Mouse (Mus musculus) stomach, embryonic 14.5 days (tissue): ENCODE results near the gene Ank3. TPM values are rescaled to one million over a fixed set of nuclear protein-coding genes. Genes with fewer than 3 reads are reported as not detected.

Experiments used
- ATAC-seq: fragments of 200-750 bp; cut with Nextera tagmentation; 2 replicates; pipeline ENCODE4 v1.8.0; 2017; ENCODE audit warnings: low read depth, moderate TSS enrichment; ENCODE audit not compliant: insufficient number of reproducible peaks, insufficient read depth, low FRiP score
- H3K27ac ChIP-seq: fragments of 300-500 bp; sonication (generic); 2 replicates; pipeline ENCODE4 v1.5.1; 2014; ENCODE audit warnings: mild to moderate bottlenecking, low read length, moderate library complexity, mixed read lengths
- H3K27me3 ChIP-seq: fragments of 300-500 bp; sonication (generic); 2 replicates; pipeline ENCODE4 v1.6.1; 2014; ENCODE audit warnings: low read length, control low read depth, mixed read lengths; ENCODE audit not compliant: control insufficient read depth, insufficient read depth
- H3K36me3 ChIP-seq: fragments of 300-500 bp; sonication (generic); 2 replicates; pipeline ENCODE4 v1.6.1; 2014; ENCODE audit warnings: mild to moderate bottlenecking, control low read depth, low read length, moderate library complexity, mixed read lengths; ENCODE audit not compliant: control insufficient read depth, insufficient read depth
- H3K4me1 ChIP-seq: fragments of 300-500 bp; sonication (generic); 2 replicates; pipeline ENCODE4 v1.6.1; 2014; ENCODE audit warnings: low read length, control low read depth, mixed read lengths; ENCODE audit not compliant: control insufficient read depth, insufficient read depth
- H3K4me2 ChIP-seq: fragments of 300-500 bp; sonication (generic); replicated peaks from 2 replicates; pipeline ENCODE4 v1.6.1; 2014; ENCODE audit warnings: low read depth, low read length, control low read depth
- H3K4me3 ChIP-seq: fragments of 300-500 bp; sonication (generic); 2 replicates; pipeline ENCODE4 v1.5.1; 2014; ENCODE audit warnings: low read depth, low read length, control low read depth
- H3K9ac ChIP-seq: fragments of 300-500 bp; sonication (generic); replicated peaks from 2 replicates; pipeline ENCODE4 v1.6.1; 2014; ENCODE audit warnings: low read depth, mild to moderate bottlenecking, control low read depth, low read length, moderate library complexity, mixed read lengths
- H3K9me3 ChIP-seq: fragments of 300-500 bp; sonication (generic); 2 replicates; pipeline ENCODE4 v1.6.1; 2016; ENCODE audit warnings: low read depth, low read length, control low read depth; ENCODE audit not compliant: control insufficient read depth
- WGBS: fragments of 180-500 bp; shearing (Covaris S2); extraction: QIAGEN DNeasy Blood & Tissue Kit; methylation state at CpG from one replicate; pipeline ENCODE4 v1.1.7; 2014; 5-methylcytosine and 5-hydroxymethylcytosine counted together
- polyA plus RNA-seq: library from polyadenylated mRNA; unstranded; fragments of >200 nt; fragmentation: Nextera tagmentation; extraction: Ambion mirVana; gene quantifications from 2 replicates; pipeline ENCODE4 v1.2.1, GENCODE M21; 2014

The Ank3 gene
- polyA plus RNA-seq, 1 experiment from 2014 or later, result 46.1 TPM

DNA sequence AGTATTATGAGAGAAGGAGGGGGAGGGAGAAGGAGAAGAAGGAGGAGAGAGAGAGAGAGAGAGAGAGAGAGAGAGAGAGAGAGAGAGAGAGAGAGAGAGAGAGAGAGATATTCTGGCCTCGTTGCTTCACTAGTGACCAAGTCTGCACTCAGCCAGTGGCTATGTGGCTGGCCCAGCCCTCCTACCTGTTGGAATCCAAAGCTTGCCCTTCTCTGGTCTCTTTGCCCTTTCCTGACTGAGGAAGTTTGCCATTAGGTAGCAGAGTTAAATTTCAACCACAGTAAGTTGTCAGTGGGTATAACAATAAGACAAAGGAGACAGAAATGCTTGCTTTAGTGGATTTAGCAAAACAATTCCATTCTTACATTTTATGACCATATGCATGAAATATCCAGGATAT lies 154.5 kb downstream of the Ank3 start:
- WGBS, result 23% methylated on average over 1 of the region's 1 CpGs
- Histone ChIP-seq H3K4me2 (no peak overlapping the region), H3K9ac (no peak overlapping the region)

DNA sequence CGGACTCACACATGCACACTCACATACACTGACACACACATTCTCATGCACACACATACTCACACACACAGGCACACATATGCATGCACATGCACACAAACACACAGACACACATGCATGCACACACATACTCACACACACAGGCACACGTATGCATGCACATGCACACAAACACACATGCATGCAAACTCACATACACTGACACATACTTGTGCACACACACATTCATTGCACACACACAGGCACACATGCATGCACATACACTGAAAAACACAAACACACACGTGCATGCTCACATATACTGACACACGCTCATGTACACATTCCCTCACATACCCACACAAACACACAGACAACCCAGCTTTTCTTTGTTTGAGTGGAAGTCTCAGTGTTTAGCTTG lies 157.0 kb downstream of the Ank3 start:
- Histone ChIP-seq H3K9ac (no peak overlapping the region), H3K4me1 (no peaks in the 10 kb centered on the region), H3K4me3 (no peak overlapping the region), H3K4me2 (no peak overlapping the region), H3K27me3 (no peaks in the 10 kb centered on the region), H3K9me3 (no peaks in the 10 kb centered on the region), H3K27ac (no peak overlapping the region), H3K36me3 (no peaks in the 10 kb centered on the region)
- WGBS, result 83% methylated on average over 4 of the region's 4 CpGs
- no peak for ATAC-seq

More for the DNA sequence above, 154.5 kb downstream of the Ank3 start:
- H3K4me3 ChIP-seq, result no peak overlapping the region
- H3K27ac ChIP-seq, result no peak overlapping the region
- no peaks in the 10 kb centered on the region for H3K27me3 ChIP-seq
- no peaks in the 10 kb centered on the region for H3K36me3 ChIP-seq
- no peak for ATAC-seq
- H3K4me1 ChIP-seq, result no peaks in the 10 kb centered on the region
- no peaks in the 10 kb centered on the region for H3K9me3 ChIP-seq

DNA sequence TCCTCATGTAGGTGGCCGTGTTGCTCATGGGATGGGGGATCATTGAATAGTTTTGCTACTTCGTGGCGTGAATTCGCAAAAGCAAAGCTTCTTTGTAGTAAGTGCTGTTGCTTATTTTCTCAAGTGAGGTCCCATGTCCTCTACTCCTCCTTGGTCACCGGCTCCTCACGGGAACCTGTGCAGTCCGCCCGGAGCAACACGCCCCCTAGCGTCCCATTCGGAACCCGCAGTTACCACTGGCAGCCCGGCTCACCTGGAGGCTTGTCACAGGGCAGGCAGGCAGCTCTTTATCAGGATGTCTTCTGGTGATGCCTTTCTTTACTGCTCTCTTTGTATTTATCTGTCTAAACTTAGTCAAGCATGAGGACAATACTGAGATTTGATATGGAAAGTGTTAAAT lies 157.7 kb downstream of the Ank3 start:
- Histone ChIP-seq H3K9me3 (no peaks in the 10 kb centered on the region), H3K4me2 (no peak overlapping the region; the same call in 1 of the 2 replicates), H3K4me1 (no peaks in the 10 kb centered on the region), H3K27me3 (no peaks in the 10 kb centered on the region), H3K4me3 (no peak overlapping the region), H3K36me3 (no peaks in the 10 kb centered on the region), H3K9ac (no peak overlapping the region), H3K27ac (no peak overlapping the region)
- ATAC-seq, result no peak
- 19% methylated on average over 13 of the region's 13 CpGs for WGBS

DNA sequence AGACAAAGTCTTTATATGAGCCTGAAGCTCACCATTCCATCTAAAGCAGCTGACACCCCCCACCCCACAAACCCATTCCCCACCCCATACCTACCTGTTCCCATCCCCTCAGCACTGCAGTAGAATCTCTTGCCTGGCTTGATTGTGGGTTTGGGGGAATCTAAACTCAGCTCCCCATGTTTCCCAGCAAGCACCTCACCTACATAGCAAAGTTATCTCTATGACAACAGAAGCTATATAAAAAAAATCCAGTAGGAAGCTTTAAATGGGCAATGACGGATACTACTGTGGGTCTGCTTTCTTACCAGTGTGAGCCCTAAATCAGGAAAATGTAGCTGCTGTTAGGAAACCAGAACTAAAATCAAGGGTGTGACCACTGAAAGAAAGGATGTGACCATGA lies 161.7 kb downstream of the Ank3 start:
- H3K27me3 ChIP-seq, result no peaks in the 10 kb centered on the region

DNA sequence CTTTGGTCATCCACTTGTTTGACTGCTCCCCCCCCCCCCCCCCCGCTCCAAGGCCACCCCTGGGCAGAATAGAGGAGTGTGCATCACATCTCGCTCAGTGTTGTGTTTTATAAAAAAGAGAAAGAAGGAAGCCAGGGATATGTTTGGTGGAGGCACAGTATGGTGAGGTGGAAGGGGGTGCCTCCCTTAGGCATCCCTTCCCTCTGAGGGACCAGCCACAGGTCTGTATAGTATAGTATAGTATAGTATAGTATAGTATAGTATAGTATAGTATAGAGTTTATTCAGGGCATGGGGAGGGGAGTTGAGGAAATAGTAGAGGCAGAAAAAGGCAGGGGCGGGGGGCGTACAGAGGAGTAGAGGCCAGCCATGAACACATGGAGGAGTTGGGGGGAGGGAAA lies 164.4 kb downstream of the Ank3 start:
- H3K4me3 ChIP-seq, result no peak overlapping the region
- no peak overlapping the region for H3K4me2 ChIP-seq
- no peak overlapping the region for H3K27ac ChIP-seq
- H3K9me3 ChIP-seq, result no peaks in the 10 kb centered on the region
- ATAC-seq, result no peak
- 94% methylated on average over 3 of the region's 4 CpGs for WGBS
- no peaks in the 10 kb centered on the region for H3K27me3 ChIP-seq
- no peak overlapping the region for H3K9ac ChIP-seq
- H3K4me1 ChIP-seq, result no peaks in the 10 kb centered on the region
- no peaks in the 10 kb centered on the region for H3K36me3 ChIP-seq

More for the DNA sequence above, 161.7 kb downstream of the Ank3 start:
- ATAC-seq, result no peak
- no peak overlapping the region for H3K4me2 ChIP-seq
- no peak overlapping the region for H3K27ac ChIP-seq
- no peak overlapping the region for H3K4me3 ChIP-seq
- H3K4me1 ChIP-seq, result no peaks in the 10 kb centered on the region
- H3K9ac ChIP-seq, result no peak overlapping the region
- H3K9me3 ChIP-seq, result no peaks in the 10 kb centered on the region
- H3K36me3 ChIP-seq, result no peaks in the 10 kb centered on the region
- 82% methylated on average over 1 of the region's 1 CpGs for WGBS

DNA sequence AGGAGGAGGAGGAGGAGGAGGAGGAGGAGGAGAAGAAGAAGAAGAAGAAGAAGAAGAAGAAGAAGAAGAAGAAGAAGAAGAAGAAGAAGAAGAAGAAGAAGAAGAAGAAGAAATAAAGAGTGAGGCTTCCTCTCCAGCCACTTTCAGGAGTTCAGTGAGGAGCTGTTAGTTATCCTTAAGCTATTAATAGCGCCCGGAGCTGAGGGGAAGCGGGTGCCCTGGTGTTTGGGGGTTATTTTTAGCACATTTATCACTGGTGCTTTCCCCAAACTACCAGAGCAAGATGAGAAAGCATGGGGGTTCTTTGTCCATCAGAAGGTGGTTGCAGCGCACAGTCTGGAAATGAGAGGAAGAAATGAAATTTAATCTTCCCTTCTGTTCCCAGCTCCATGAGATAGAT lies 166.5 kb downstream of the Ank3 start:
- no peaks in the 10 kb centered on the region for H3K4me1 ChIP-seq
- H3K4me2 ChIP-seq, result no peak overlapping the region
- H3K27me3 ChIP-seq, result no peaks in the 10 kb centered on the region

DNA sequence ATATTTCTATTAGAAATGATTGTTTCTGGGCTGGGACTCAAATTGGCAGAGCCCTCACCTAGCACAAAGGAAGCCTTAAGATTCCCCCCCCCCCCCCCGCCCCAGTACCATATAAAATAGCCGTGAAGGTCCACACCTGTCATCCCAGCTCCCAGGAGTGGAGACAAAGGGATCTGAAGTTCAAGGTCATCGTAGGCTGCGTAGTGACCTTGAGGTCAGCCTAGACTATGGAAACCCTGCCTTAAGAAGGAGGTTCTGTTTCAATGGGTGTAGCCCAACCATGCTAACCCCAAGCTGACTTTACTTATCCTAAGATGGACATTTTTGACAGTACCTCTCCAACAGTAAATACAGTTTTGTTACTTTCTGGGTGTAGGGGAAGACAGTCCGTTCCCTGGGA lies 170.4 kb downstream of the Ank3 start:
- no peak overlapping the region for H3K9ac ChIP-seq
- 82% methylated on average over 5 of the region's 5 CpGs for WGBS

More for the DNA sequence above, 166.5 kb downstream of the Ank3 start:
- no peaks in the 10 kb centered on the region for H3K36me3 ChIP-seq
- H3K9me3 ChIP-seq, result no peaks in the 10 kb centered on the region
- no peak overlapping the region for H3K9ac ChIP-seq
- H3K4me3 ChIP-seq, result no peak overlapping the region
- no peak for ATAC-seq
- 67% methylated on average over 4 of the region's 4 CpGs for WGBS
- no peak overlapping the region for H3K27ac ChIP-seq

DNA sequence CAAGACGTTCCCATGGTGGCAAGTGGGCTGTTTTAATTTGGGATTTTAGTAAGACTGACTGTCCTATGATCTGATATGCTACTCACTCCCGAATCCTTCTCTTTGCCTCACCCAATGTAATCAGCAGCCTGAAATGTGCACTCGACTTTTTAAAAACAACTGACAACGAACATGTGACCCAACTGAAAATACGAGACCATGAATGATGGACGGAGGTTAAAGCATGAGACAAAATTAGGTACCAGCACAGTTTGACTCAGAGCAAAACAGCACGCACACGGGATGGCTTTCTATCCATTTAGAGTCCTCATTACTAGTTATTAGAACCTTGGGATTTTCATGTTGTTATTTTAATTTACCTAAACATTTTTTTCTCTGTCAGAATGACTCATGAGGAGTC lies 171.2 kb downstream of the Ank3 start:
- 55% methylated on average over 8 of the region's 8 CpGs for WGBS
- H3K4me1 ChIP-seq, result peaks cover 13% of the 10 kb centered on the region; the same call in 1 of the 2 replicates
- ATAC-seq, result no peak

More for the DNA sequence above, 170.4 kb downstream of the Ank3 start:
- H3K4me1 ChIP-seq, result peaks cover 9% of the 10 kb centered on the region; the same call in 1 of the 2 replicates
- H3K4me2 ChIP-seq, result no peak overlapping the region
- no peaks in the 10 kb centered on the region for H3K9me3 ChIP-seq
- no peaks in the 10 kb centered on the region for H3K27me3 ChIP-seq
- no peak overlapping the region for H3K27ac ChIP-seq
- no peaks in the 10 kb centered on the region for H3K36me3 ChIP-seq
- ATAC-seq, result no peak
- H3K4me3 ChIP-seq, result no peak overlapping the region

More for the DNA sequence above, 171.2 kb downstream of the Ank3 start:
- Histone ChIP-seq H3K9me3 (no peaks in the 10 kb centered on the region), H3K4me3 (no peak overlapping the region), H3K36me3 (no peaks in the 10 kb centered on the region), H3K27ac (no peak overlapping the region), H3K27me3 (no peaks in the 10 kb centered on the region), H3K9ac (no peak overlapping the region), H3K4me2 (no peak overlapping the region)
